Comparison of ENCODE assay signal across 12 mouse cellular contexts in the genomic region with DNA sequence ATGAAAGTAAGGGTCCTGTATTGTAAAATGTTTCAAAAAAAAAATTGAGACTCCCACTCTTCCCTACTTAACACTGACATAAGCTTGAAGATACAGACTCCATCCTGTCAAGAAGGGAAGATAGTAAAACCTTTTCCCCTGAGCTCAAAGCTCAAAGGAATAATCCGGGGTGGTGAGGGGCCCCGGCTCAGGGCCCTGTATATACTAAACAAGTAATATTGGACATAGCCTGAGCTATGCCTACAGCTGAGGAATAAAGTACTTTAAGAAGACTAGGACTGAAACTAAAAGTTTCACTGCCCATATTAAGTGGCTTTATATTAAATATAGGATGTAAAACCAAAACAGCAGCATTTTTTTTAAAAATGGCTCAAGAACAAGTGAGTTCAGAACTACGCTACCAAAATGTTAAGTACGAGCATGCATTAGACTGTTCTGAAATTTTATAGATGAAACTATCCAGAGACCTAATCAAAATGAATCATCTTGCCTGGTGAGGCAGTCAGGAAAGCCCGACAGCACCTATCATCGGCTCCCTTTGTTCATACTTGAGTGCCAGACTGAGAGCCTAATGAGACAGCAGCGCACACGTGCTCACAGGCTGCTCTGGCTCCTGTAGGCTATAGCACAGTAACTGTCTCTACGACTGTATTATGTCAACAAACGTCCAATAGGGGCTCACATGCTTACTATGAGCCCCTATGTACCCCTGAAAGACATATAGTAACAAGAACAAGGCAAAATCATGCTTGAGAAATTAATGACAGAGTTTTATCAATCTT.
DNase-seq lines count a peak whose midpoint lies in the region; ATAC-seq and TF ChIP-seq lines count a peak whose summit lies in the region.
"Had no signal": no experiment of that assay in that cellular context is flagged by ENCODE, and none has a peak within 500 bp of the region (broad histone marks: within the 10 kb centered on the region; RNA-seq: fewer than 3 reads in every experiment).

No protein-coding gene starts in this region.

- no peak for ATAC-seq in limb, embryonic 14.5 days (ENCODE audit: low FRiP score, low read depth)
- ATAC-seq in forebrain, embryonic 14.5 days: peak; percentile 97
- peak; percentile 88 for ATAC-seq in midbrain, embryonic 12.5 days (ENCODE audit: low FRiP score, low read depth)
- ATAC-seq: activated CD4-positive, CD25-positive, alpha-beta regulatory T cell, adult 4 months had no signal

- H3K4me3 ChIP-seq in limb, embryonic 14.5 days (replicated peaks; ENCODE audit: low read length): no peak overlapping the region
- no peak overlapping the region for H3K4me3 ChIP-seq in limb, embryonic 10.5 days
- H3K4me3 ChIP-seq in forebrain, embryonic 14.5 days (ENCODE audit: low read depth, low read length): no peak overlapping the region
- no peak overlapping the region for H3K4me3 ChIP-seq in midbrain, embryonic 12.5 days

- H3K27ac ChIP-seq in limb, embryonic 14.5 days (replicated peaks; ENCODE audit: low read depth, low read length): 0 out of 2 replicates have a peak overlapping the region, but pooled peaks have one; percentile 19
- H3K27ac ChIP-seq in limb, embryonic 10.5 days: no peak overlapping the region
- peak overlapping the region; percentile 66 for H3K27ac ChIP-seq in forebrain, embryonic 14.5 days (ENCODE audit: low read depth, low read length)
- H3K27ac ChIP-seq in midbrain, embryonic 12.5 days (replicated peaks): peak overlapping the region; percentile 46; the same call in 1 of the 2 replicates
- H3K27ac ChIP-seq: kidney, postnatal 0 days had no signal

- no peak overlapping the region for H3K4me2 ChIP-seq in limb, embryonic 14.5 days (replicated peaks; ENCODE audit: low read depth, low read length, severe bottlenecking)
- H3K4me2 ChIP-seq in forebrain, embryonic 14.5 days (ENCODE audit: low read length): no peak overlapping the region
- H3K4me2 ChIP-seq in midbrain, embryonic 12.5 days (replicated peaks): no peak overlapping the region

- 40% methylated on average over 10 of the region's 10 CpGs for WGBS in limb, embryonic 14.5 days
- WGBS in limb, embryonic 10.5 days: 78% methylated on average over 10 of the region's 10 CpGs
- WGBS in forebrain, embryonic 14.5 days: 42% methylated on average over 10 of the region's 10 CpGs
- 61% methylated on average over 10 of the region's 10 CpGs for WGBS in midbrain, embryonic 12.5 days

- peaks cover 26% of the 10 kb centered on the region for H3K36me3 ChIP-seq in limb, embryonic 14.5 days (ENCODE audit: control insufficient read depth, insufficient read depth, low read length)
- peaks cover 49% of the 10 kb centered on the region for H3K36me3 ChIP-seq in limb, embryonic 10.5 days
- H3K36me3 ChIP-seq in forebrain, embryonic 14.5 days (ENCODE audit: control insufficient read depth, insufficient read depth, low read length): peaks cover 26% of the 10 kb centered on the region; the same call in 1 of the 2 replicates
- peaks cover 15% of the 10 kb centered on the region for H3K36me3 ChIP-seq in midbrain, embryonic 12.5 days

- no peak for TF ChIP-seq POLR2A in limb, embryonic 14.5 days (IDR thresholded peaks at IDR 0.05; ENCODE audit: borderline replicate concordance, extremely low read depth, insufficient read depth, insufficient read length)

- H3K9me3 ChIP-seq in limb, embryonic 14.5 days (ENCODE audit: control insufficient read depth, low read length): no peaks in the 10 kb centered on the region
- no peaks in the 10 kb centered on the region for H3K9me3 ChIP-seq in limb, embryonic 10.5 days (replicated peaks)
- H3K9me3 ChIP-seq in forebrain, embryonic 14.5 days (replicated peaks; ENCODE audit: control insufficient read depth, low read length): no peaks in the 10 kb centered on the region
- H3K9me3 ChIP-seq in midbrain, embryonic 12.5 days: no peaks in the 10 kb centered on the region

- DNase-seq in limb, embryonic 14.5 days (ENCODE audit: low spot score): no peak
- no peak for DNase-seq in limb, embryonic 10.5 days (ENCODE audit: low spot score)
- DNase-seq in forebrain, embryonic 14.5 days (ENCODE audit: low spot score): peak; percentile 88
- peak; percentile 56 for DNase-seq in retina, postnatal 1 day
- no peak for DNase-seq in urinary bladder, postnatal 14 days (ENCODE audit: low spot score)
- DNase-seq in cerebellum, postnatal 14 days: no peak
- DNase-seq: cerebellum, postnatal 36 days; lung, postnatal 4 days; thymus, adult 18-20 months had no signal

- peaks cover 15% of the 10 kb centered on the region for H3K4me1 ChIP-seq in limb, embryonic 14.5 days (ENCODE audit: control insufficient read depth, insufficient read depth, low read length)
- H3K4me1 ChIP-seq in limb, embryonic 10.5 days: peaks cover 46% of the 10 kb centered on the region
- H3K4me1 ChIP-seq in forebrain, embryonic 14.5 days (ENCODE audit: control insufficient read depth, insufficient read depth, low read length): peaks cover 13% of the 10 kb centered on the region
- peaks cover 7% of the 10 kb centered on the region; the same call in 1 of the 2 replicates for H3K4me1 ChIP-seq in midbrain, embryonic 12.5 days

- no peaks in the 10 kb centered on the region for H3K27me3 ChIP-seq in limb, embryonic 14.5 days (ENCODE audit: control insufficient read depth, insufficient read depth, low read length)
- H3K27me3 ChIP-seq in limb, embryonic 10.5 days (ENCODE audit: low read depth, poor library complexity, severe bottlenecking): no peaks in the 10 kb centered on the region
- no peaks in the 10 kb centered on the region for H3K27me3 ChIP-seq in forebrain, embryonic 14.5 days (replicated peaks; ENCODE audit: control insufficient read depth, insufficient read depth, low read length)
- H3K27me3 ChIP-seq in midbrain, embryonic 12.5 days: no peaks in the 10 kb centered on the region

- no peak overlapping the region for H3K9ac ChIP-seq in limb, embryonic 14.5 days (ENCODE audit: low read depth, low read length, severe bottlenecking)
- H3K9ac ChIP-seq in forebrain, embryonic 14.5 days (ENCODE audit: low read length): no peak overlapping the region
- H3K9ac ChIP-seq in midbrain, embryonic 12.5 days (replicated peaks): no peak overlapping the region

Comparison
In these comparisons a context has a peak if more than half of its experiments do, and no peak if none do; other contexts are left out.
1. DNase-seq: peak in forebrain, embryonic 14.5 days (single experiment) and retina, postnatal 1 day (single experiment); none in limb, embryonic 14.5 days (single experiment), limb, embryonic 10.5 days (single experiment), urinary bladder, postnatal 14 days (single experiment) and cerebellum, postnatal 14 days (0 of 2).